Mouse (Mus musculus): ENCODE measurements around the gene Prkd2.

Gene Prkd2

DNA sequence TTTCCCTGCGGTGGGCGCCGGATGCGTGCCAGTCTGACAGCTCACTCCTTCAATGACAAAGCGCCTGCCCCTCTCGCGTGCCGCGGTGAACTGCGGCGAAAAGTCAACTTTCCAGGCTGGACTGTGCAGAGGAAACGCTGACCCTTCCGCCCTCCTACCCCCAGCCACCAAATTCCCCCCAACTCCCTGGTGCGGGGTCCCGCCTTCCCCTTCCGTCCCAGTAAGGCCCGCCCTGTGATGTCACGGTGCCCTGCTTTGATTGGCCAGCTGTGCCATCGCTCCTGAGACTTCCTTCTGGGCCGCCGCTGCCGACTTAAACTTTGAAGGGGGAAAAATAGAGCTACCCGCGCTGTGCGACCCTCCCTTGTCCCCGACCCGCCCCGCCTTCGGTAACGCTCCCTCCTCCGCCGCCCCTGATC is at the start of gene Prkd2:
Prkd2 (plus strand) TSS at position 258 of the 419 bp plus-strand sequence.
- DNase-seq (ENCODE audit: low read depth), result peak; percentile 70

DNA sequence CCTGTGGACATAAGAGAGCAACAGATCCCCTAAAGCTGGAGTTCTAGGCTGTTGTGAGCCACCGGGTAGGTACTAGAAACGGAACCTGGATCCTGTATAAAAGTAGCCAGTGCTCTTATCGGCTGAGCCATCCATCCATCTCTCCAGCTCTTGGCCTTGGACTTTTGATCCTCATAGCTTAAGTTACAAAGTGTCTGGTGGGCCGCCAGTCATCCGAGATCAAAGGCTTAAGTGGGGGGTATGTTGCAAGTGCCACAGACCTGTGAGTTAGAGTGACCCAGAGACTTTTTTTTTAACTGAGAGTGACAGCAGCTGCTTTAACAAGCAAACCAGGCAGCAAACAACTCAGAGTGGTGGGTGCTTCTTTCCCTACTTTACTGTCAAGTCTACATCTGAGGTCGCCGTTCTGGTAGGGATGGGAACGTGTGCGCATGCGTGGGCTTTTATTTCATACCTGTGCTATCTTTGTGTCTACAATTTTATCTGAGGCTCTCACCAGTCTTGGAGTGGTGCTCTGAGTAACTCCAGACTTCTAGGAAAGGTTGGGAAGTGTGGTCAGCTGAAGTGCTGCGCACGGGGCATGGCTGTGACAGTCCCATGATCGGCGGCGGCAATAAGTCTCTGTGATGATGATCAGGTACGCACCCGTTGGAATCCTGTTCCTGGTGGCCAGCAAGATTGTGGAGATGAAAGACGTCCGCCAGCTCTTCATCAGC is 49.5 kb upstream of the Prkd2 start:
- no peak for DNase-seq (ENCODE audit: low read depth)

DNA sequence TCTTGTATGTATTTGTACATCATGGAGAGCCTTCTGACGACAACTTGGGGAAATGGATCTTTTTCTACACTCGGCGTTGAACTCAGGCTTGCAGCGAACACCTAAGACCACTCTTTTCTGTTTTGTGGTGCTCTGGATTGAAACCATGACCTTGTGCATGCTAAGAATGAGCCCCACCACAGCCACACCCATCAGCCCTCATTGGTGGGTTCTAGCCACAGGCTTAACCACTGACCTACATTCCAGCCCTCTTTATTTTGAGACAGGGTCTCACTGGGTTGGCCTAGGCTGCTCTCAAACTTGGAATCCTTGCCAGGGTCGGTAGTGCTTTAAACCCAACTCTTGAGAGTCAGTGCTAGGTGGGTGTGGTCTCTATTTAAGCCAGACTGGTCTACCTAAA is 47.8 kb upstream of the Prkd2 start:
- DNase-seq (ENCODE audit: low read depth), result no peak

DNA sequence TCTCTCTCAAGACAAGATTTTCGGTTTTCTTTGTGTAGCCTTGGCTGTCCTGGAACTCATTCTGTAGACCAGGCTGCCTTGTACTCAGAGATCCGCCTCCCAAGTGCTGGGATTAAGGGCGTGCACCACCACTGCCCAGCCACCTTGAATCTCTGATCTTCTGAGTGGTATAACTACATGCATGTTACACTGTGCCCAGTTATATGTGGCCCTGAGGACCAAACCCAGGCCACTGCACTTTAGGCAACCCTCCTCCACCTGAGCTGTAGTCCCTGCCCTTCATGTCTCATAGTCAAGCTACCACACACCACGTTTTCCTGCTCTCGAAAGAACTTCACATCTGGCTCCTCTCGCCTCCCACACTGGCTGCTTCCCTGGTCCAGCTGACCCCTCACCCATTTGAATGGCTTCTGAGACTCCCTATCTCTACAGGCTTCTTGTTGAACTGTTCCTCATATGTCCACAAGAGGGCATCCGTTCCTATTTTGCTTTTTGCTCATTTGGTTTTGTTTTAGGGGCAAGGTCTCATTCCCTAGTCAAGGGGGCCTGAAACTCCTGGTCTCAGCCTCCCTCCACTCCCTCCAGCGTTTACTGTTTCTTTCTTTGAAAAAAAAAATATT is 38.2 kb upstream of the Prkd2 start:
- peak; percentile 52 for DNase-seq (ENCODE audit: low read depth)

DNA sequence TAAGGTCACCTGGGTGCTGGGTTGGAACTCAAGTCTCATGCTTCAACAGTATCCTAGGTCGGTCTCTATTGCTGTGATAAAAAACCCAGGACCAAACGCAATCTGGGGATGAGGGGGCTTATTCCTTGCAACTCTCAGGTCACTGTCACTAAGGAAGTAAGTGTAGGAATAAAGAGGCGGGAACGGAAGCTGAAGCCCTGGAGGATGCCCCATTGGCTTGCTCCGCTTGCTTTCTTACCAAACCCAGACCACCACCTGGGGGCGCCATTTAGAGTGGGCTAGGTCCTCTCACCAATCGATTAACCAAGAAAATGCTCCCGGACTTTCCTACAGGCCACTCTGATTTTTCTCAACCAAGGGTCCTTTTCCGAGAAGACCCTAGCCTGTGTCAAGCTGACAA is 34.8 kb upstream of the Prkd2 start:
- DNase-seq (ENCODE audit: low read depth), result no peak

DNA sequence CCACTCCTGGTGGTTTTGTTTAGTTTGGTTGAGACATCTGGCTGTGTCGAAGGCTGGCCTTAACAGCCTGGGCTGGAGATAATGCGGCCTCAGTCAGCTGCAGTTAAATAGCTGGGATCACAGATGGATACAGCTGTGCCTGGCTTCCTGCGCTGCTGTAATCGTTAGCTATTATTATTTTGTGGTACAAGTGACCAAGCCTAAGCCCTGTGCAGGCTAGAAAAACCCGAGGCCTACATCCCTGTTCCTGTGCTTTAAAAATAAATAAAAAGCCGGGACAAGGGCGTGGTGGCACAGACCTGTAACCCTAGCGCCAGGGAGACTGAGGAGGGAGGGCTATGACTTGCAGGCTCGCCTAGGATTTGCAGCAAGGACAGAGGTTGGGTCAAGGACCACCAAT is 34.1 kb upstream of the Prkd2 start:
- no peak for DNase-seq (ENCODE audit: low read depth)

DNA sequence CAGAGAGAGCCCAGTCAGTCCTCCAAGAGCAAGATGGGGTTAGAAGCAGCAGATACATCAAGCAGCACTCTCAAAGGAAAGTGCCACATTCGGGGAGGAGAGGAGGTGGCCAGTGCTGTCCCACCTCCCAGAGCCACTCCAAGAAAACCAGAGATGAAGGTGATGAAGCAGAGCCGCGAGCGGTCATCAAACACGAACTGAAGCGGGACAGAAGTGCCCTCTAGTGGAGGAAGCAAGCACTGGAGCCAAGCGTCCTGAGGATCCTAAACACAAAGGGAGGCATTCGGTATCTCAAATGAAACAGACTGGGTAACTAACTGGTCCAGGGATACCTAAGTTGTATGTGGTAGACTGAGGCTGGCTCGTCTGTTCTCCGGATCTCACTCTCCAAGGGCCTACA is 33.0 kb upstream of the Prkd2 start:
- peak; percentile 69 for DNase-seq (ENCODE audit: low read depth)

DNA sequence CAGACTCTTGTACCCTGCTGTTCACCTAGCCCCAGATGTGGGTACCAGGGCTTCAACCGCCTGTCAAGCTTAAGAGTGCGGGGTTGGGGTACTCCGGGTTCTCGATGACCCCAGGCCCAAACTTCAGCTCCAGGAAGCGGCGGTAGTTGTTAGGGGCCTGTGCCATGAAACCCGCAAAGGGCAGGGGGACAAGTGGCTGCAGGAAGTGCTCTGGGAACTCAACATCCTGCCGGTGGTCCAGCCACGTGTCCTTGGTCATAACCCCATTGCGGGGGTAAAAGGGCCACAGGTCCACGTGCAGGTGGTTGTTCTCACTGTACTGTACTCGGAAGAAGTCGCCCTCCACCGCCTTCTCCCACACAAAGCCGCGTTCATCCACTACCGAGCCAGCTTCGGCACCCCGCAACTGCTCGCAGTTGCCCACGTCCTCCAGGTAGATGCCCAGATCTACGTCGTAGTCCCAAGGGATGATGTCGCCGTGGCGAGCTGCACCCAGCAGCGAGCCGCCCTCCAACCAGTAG is 32.2 kb upstream of the Prkd2 start:
- DNase-seq (ENCODE audit: low read depth), result no peak

DNA sequence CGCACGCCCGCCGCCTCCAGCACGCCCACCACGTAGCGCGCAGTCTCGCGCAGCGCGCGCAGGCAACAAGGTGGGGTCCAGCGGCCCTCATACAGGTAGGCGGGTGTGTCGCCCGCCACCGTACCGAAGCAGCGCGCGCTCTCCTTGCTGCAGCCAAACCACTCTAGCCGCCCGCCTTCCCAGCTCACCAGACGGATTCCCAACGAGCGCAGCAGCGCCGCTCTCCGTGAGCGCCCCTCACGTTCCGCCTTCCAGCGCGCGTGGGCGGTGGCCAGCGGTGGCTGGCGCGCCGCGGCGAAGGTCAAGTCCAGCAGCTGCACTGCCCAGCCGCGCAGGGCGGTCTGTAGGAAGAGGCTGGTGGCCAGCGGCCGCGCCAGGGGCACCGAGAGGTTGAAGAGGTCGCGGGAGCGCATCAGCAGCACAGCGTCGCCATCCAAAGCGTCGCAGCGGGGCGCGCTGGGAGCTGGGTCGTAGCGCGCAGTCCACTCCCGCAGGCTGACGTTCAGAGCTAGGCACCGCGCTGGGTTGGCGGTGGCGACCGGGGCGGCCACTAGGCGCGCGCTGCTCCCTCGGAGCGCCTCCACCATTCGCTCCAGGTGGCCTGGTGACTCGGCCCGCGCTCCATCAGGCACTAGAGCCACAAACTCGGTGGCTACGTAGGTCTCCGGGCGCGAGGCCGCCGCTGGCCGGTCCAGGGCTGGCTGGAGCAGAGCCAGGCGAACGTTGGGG is 31.6 kb upstream of the Prkd2 start:
- no peak for DNase-seq (ENCODE audit: low read depth)

DNA sequence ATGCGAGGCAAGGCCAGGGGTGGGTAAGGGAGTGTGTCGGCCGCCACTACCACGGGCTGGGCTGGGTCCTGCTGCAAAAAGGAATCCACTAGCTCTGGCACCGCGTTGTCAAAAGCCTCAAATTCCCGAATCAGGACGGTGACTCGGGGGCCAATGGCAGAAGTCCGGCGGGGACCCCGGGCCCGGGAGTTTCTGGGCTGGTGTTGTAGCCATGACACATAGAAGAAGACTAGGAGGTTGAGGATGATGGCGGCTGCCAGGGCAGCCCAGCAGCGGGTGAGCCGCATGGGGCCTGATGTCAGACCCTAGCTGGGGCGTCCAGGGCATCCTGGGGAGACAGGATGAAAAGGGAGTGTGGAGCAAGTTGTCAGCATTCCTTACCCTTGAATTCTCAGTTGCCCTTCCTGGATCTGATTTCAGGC is 31.0 kb upstream of the Prkd2 start:
- DNase-seq (ENCODE audit: low read depth), result no peak

DNA sequence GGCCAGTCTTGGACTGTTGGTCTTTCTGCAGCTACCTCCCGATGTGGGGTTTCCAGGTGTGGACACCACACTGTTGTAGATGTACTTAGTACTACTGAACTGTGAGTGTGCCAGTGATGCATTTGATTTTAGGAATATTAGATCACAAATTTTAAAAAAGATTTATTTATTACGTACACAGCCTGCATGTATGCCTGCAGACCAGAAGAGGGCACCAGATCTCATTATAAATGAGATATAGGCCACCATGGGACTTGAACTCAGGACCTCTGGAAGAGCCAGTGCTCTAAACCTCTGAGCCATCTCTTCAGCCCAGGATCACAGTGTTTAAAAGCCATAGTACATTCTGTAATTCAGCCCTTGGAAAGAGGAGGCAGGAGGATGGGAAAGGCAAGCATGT is 30.2 kb upstream of the Prkd2 start:
- no peak for DNase-seq (ENCODE audit: low read depth)

DNA sequence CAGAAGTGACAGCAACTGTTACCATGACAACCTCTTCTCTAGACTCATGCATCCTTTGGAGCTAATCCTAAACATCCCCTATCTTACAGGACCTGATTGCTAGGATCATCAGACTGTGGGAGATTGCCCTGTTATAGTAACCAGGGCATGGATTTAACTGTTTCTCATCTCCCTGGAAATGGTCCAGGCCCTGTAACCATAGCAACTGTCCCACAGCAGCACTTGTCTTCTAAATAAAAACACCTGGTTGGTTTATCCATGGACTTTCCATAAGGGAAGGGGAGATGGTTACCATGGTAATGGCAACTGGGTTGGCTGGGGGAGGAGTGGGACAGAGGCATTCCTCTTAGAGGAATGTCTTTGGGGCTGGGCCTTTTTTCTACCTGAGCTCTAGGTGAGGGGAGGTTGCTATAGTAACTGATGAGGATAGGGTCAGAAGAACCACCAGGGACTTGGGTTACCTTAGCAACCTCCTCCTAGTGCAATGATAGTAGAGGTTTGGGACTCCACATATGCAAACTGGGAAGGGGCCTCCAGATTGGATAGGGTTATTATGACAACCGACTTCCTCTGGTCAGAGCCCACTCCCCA is 27.3 kb upstream of the Prkd2 start, which contains the start of gene Strn4:
Strn4 (plus strand) TSS at position 539 of the 591 bp plus-strand sequence.
- no peak for DNase-seq (ENCODE audit: low read depth)

DNA sequence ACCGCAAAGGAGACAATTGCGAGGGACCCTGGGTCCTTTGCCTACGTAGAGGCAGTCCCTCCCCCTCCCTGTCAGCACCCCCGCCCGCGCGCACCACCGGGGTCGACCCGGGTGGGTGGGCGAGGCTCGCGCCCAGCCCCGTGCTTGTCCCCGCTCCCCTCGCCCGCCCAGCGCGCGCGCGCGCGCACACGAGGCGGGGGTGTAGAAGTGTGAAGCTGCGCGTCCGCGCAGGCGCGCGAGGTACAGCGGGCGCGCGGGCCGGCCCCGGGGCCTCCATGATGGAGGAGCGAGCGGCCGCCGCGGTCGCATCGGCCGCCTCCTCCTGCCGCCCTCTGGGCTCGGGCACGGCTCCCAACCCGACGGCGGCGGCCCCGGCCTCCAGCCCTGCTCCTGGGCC is 26.6 kb upstream of the Prkd2 start:
- DNase-seq (ENCODE audit: low read depth), result peak; percentile 59

DNA sequence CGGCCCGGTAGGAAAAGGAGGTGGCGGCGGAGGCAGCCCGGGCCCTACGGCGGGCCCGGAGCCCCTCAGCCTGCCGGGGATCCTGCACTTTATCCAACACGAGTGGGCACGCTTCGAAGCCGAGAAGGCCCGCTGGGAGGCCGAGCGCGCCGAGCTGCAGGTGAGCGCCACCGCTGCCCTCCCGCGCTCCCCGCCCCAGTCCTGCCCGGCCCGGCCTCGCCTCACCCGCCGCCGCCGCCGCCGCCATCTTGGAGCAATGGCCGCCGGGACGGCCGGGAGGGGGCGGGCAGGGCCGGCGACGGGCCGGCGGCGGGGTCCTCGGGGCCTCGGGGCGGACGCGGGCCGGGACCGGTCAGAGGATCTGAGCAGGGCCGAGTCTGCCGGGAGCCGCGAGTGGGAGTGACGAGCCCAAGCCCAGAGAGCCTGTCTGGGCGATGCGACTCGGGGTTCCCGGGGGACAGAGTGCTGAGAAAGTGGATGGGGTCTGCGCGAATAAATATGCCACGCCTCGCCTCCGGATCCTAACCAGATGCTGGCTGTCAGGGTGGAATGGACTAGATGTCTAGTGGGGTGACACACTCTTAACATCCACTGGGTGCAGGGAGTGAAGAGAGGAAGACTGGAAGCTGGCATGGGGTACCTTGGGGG is 26.1 kb upstream of the Prkd2 start, which contains the start of gene Fkrp:
Fkrp (minus strand) TSS at position 258 of the 648 bp plus-strand sequence.
- DNase-seq (ENCODE audit: low read depth), result no peak

DNA sequence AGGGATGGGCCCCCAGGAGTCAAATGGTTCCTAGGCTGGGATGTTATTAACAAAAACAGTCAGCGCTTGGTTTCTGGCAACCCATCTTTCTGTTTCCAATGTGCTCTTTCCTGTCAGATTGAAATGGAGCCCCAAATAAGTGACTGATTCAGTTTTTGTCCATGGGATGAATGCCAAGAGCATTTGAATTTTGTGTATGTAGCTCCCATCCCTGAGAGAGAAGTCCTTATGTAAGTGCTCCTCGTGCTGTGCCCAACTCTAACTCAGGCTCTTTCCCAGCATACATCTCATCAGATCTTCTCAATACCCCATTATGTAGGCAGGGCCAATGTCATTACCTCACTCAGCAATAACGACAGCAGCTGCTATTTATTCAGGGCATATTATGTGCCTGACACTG is 25.0 kb upstream of the Prkd2 start:
- no peak for DNase-seq (ENCODE audit: low read depth)

DNA sequence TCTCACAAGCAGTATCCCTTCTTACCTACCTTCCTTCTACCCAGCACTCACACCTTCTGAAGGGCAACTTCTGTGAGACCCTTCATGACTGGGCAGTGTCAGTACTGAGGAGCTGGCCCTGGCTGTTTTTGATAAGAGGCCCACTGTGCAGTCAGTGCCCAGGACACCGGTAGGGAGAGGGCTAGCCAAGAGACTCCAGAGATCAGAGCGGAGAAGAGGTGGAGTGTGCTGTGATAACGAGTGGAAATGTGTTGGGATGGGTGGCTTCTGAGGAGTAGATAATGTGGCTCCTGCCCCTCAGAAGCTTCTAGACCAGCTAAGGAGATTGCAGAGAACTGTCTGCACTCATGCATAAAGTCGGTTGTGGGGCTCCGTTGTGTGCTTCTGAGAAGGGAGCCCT is 22.9 kb upstream of the Prkd2 start:
- no peak for DNase-seq (ENCODE audit: low read depth)

DNA sequence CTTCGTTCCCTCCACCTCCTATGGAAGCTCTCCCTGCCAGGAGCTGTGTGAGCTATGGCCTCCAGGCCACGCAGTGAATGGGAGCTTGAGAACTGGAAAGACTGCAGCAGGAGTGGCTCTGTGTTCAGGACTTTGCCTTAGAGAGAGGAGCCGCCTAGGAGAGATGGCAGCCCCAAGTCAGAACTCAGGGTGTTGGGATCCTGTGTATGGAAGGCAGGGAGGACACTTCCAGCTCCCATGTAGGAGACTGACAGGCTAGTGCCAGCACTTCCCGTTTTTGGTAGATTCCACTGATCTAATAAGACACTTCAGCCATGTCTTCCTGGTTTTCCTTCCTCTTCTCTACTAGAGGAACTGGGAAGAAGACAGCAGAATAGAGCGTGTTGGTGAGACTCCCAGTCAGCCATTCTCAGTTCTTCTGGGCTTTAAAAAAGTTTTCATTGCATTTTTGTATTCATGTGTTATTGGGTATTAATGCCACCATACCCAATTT is 22.4 kb upstream of the Prkd2 start:
- DNase-seq (ENCODE audit: low read depth), result no peak

DNA sequence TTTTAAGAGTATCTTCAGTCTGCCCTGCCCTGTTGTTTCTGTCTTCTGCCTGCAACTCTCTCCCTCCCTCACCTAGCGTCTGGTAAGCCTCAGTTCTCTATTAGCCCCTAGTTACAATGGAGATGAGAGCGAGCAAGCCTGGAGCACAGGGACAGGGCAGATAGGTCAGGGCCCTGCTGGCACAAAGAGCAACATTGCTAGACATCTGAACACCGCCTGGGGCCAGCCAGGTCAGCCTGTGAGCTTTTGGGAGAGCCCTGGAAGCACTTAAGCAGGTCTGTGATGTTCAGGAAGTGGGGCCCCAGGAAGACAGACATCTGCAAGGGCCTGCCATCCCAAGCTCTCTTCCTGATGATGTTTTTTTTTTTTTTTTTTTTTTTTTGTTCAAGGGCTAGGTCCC is 21.6 kb upstream of the Prkd2 start:
- DNase-seq (ENCODE audit: low read depth), result no peak

DNA sequence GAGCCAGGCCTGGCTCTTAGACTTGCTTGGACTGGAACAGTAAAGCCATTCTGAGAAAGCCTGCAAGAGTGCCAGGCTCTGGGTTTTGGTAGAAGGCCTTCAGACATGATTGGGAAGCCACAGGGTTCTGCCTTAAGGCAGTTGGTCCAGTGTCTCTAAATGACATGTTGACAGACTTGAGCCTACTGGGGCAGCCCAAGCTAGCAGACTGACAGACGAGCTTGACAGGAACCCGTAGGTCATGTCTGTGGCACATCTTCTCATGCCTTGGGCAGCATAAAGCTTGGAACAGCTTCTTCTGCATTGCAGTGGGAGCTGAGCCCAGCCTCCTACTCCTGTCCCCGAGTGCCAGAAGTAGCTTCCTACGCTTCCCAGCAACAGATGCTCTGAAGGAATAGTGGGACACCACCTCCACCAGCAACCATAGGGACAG is 21.0 kb upstream of the Prkd2 start:
- DNase-seq (ENCODE audit: low read depth), result no peak

DNA sequence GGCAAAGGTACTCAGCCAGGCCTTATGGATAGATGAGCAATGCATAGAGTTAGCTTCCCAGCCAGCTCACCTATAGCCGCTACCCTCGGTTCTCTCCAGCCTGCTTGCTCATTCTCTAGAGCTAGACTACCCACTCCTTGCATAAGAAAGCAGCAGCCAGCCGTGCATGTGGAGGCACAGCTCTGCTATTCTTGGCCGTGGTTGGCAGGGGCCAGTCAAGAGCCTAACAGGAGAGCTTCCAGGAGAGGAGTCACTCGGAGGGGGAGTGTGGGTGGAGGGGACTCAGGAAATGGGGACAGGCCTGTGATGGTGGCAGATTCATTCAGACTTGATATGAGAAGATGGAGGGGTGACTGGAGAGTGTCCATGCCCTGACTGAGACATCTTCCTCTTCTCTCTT is 19.0 kb upstream of the Prkd2 start:
- DNase-seq (ENCODE audit: low read depth), result no peak

DNA sequence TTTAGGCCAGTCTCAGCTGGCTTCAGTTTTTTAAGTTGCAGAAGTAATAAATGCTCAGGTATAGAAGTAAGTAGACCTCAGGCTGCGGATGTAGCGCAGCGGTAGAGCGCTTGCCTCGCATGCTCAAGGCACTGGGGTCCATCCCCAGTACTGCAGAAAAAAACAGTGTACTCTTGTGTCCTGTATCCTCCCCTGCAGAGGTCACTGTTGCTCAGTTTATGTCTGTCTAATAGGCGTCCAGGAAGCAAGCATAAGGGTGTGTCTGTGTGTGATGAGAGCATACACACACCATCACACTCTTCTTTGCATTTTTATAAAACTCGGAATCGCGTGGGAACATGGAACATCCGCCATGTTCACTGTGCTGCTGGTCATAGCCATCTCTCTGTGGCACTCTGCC is 16.9 kb upstream of the Prkd2 start:
- DNase-seq (ENCODE audit: low read depth), result no peak

DNA sequence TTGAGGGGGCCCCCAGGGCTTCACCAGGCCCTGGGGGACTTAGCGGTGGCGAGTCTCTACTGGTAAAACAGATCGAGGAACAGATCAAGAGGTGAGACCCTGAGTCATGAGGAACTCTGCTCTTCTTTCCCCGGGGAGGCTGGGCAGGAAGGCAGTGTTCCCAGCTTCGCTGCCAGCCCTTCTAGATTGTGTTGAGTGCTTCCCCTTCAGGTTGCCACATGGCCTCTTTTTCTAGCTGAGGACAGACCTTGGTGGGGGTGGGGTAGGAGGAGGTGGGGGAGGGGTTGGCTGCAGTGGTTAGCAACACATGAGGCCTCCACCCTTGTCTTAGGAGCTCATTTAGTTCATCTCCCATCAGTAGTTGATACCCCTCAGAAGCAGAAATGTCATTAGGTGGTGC is 16.1 kb upstream of the Prkd2 start:
- no peak for DNase-seq (ENCODE audit: low read depth)
